Mouse (Mus musculus) limb, embryonic 15.5 days (tissue): ENCODE measurements around the gene Ptgds. TPM values are rescaled to one million over a fixed set of nuclear protein-coding genes. Genes with fewer than 3 reads are reported as not detected.

ENCODE experiments used
- ATAC-seq: fragments of 200-750 bp; cut with Nextera tagmentation; 2 replicates; pipeline ENCODE4 v1.8.0; 2017; ENCODE audit warnings: low read depth, moderate TSS enrichment; ENCODE audit not compliant: insufficient number of reproducible peaks, low FRiP score, low TSS enrichment
- H3K27ac ChIP-seq: fragments of 300-500 bp; sonication (generic); 2 replicates; pipeline ENCODE4 v1.5.1; 2015; ENCODE audit warnings: moderate library complexity, mild to moderate bottlenecking, inconsistent platforms
- H3K27me3 ChIP-seq: fragments of 300-500 bp; sonication (generic); 2 replicates; pipeline ENCODE4 v1.6.1; 2015; ENCODE audit warnings: inconsistent platforms
- H3K36me3 ChIP-seq: fragments of 300-500 bp; sonication (generic); 2 replicates; pipeline ENCODE4 v1.6.1; 2015; ENCODE audit warnings: inconsistent platforms
- H3K4me1 ChIP-seq: fragments of 300-500 bp; sonication (generic); 2 replicates; pipeline ENCODE4 v1.6.1; 2015; ENCODE audit warnings: inconsistent platforms
- H3K4me2 ChIP-seq: fragments of 300-500 bp; sonication (generic); 2 replicates; pipeline ENCODE4 v1.6.1; 2015; ENCODE audit warnings: mild to moderate bottlenecking, inconsistent platforms
- H3K4me3 ChIP-seq: fragments of 300-500 bp; sonication (generic); 2 replicates; pipeline ENCODE4 v1.5.1; 2015; ENCODE audit warnings: mild to moderate bottlenecking, inconsistent platforms
- H3K9ac ChIP-seq: fragments of 300-500 bp; sonication (generic); 2 replicates; pipeline ENCODE4 v1.6.1; 2015; ENCODE audit warnings: inconsistent platforms
- H3K9me3 ChIP-seq: fragments of 300-500 bp; sonication (generic); 2 replicates; pipeline ENCODE4 v1.6.1; 2016; ENCODE audit warnings: inconsistent platforms
- WGBS: fragments of 180-500 bp; shearing (Covaris S2); methylation state at CpG from one replicate; pipeline ENCODE4 v1.1.7; 2015; 5-methylcytosine and 5-hydroxymethylcytosine counted together
- microRNA-seq: library from miRNA; unstranded; fragments of <30 nt; microRNA quantifications from one replicate; pipeline ENCODE4, GENCODE M21; 2016
- polyA plus RNA-seq: library from polyadenylated mRNA; unstranded; fragments of >200 nt; fragmentation: Nextera tagmentation; extraction: Ambion mirVana; gene quantifications from 2 replicates; pipeline ENCODE4 v1.2.1, GENCODE M21; 2015

The Ptgds gene
- polyA plus RNA-seq, 1 experiment from 2014 or later = 4.1 TPM

GRCm38 (mm10) chr2:25417426-25417825 lies 52.4 kb downstream of the Ptgds start:
- Histone ChIP-seq H3K4me2 (no peak overlapping the region), H3K36me3 (no peaks in the 10 kb centered on the region), H3K27ac (no peak overlapping the region), H3K9me3 (no peaks in the 10 kb centered on the region), H3K27me3 (0 out of 2 replicates have a peak, but pooled peaks cover 3% of the 10 kb centered on the region), H3K4me3 (no peak overlapping the region), H3K4me1 (no peaks in the 10 kb centered on the region), H3K9ac (no peak overlapping the region)
- no peak for ATAC-seq
- WGBS = 34% methylated on average over 3 of the region's 3 CpGs

Small RNA genes lying within 50 kb of the gene (microRNA-seq; reads per million reads assigned to microRNA genes)
- gene Mir3087 = not detected

Other genes starting within 250 kb of the Ptgds start
- 554 and 617 TPM in 2 replicates for gene Tubb4b, start 245.3 kb downstream of the Ptgds start, polyA plus RNA-seq
- gene Slc34a3, start 235.7 kb downstream of the Ptgds start, polyA plus RNA-seq = not detected in 2 replicates
- 0.57 and 0.58 TPM in 2 replicates for gene Rnf224, start 233.3 kb downstream of the Ptgds start, polyA plus RNA-seq
- 16.9 and 17.5 TPM in 2 replicates for gene Rnf208, start 227.8 kb downstream of the Ptgds start, polyA plus RNA-seq
- 83.9 and 100 TPM in 2 replicates for gene Cysrt1, start 227.6 kb downstream of the Ptgds start, polyA plus RNA-seq
- 10.2 and 10.4 TPM in 2 replicates for gene AL732309.1, start 223.2 kb downstream of the Ptgds start, polyA plus RNA-seq
- 21.4 and 24.2 TPM in 2 replicates for gene Tmem203, start 214.6 kb downstream of the Ptgds start, polyA plus RNA-seq
- gene Tprn, start 207.4 kb downstream of the Ptgds start, polyA plus RNA-seq = 8.5 and 8.6 TPM in 2 replicates
- 241 and 244 TPM in 2 replicates for gene Ssna1, start 197.6 kb downstream of the Ptgds start, polyA plus RNA-seq
- 136 and 140 TPM in 2 replicates for gene Anapc2, start 197.6 kb downstream of the Ptgds start, polyA plus RNA-seq
- gene Tmem210, start 181.9 kb downstream of the Ptgds start, polyA plus RNA-seq = not detected in 2 replicates
- 0.61 and 0.92 TPM in 2 replicates for gene Lrrc26, start 180.1 kb downstream of the Ptgds start, polyA plus RNA-seq
- 0.71 and 0.87 TPM in 2 replicates for gene Grin1, start 150.9 kb downstream of the Ptgds start, polyA plus RNA-seq
- gene Man1b1, start 137.7 kb downstream of the Ptgds start, polyA plus RNA-seq = 47.0 and 55.8 TPM in 2 replicates
- gene Dpp7, start 113.7 kb downstream of the Ptgds start, polyA plus RNA-seq = 24.0 and 25.1 TPM in 2 replicates
- gene Uap1l1, start 104.4 kb downstream of the Ptgds start, polyA plus RNA-seq = 16.9 and 23.6 TPM in 2 replicates
- gene Sapcd2, start 97.7 kb downstream of the Ptgds start, polyA plus RNA-seq = 30.5 and 31.9 TPM in 2 replicates
- gene Entpd2, start 74.2 kb downstream of the Ptgds start, polyA plus RNA-seq = 4.2 and 11.7 TPM in 2 replicates
- 51.7 and 54.3 TPM in 2 replicates for gene Npdc1, start 70.7 kb downstream of the Ptgds start, polyA plus RNA-seq
- gene Fut7, start 46.8 kb downstream of the Ptgds start, polyA plus RNA-seq = 0.18 TPM in 1 of 2 replicates, not detected in the other
- 4.2 and 5.9 TPM in 2 replicates for gene Abca2, start 41.3 kb downstream of the Ptgds start, polyA plus RNA-seq
- gene Clic3, start 13.2 kb downstream of the Ptgds start, polyA plus RNA-seq = 99.3 and 111 TPM in 2 replicates
- gene Paxx, start 9.0 kb downstream of the Ptgds start, polyA plus RNA-seq = 49.9 and 56.9 TPM in 2 replicates
- gene Lcn12, start 23.9 kb upstream of the Ptgds start, polyA plus RNA-seq = not detected in 2 replicates
- gene Fbxw5, start 30.7 kb upstream of the Ptgds start, polyA plus RNA-seq = 73.0 and 81.4 TPM in 2 replicates
- gene C8g, start 31.7 kb upstream of the Ptgds start, polyA plus RNA-seq = 4.6 and 5.6 TPM in 2 replicates
- gene Traf2, start 76.9 kb upstream of the Ptgds start, polyA plus RNA-seq = 34.4 and 35.7 TPM in 2 replicates
- 388 and 396 TPM in 2 replicates for gene Edf1, start 87.8 kb upstream of the Ptgds start, polyA plus RNA-seq
- 0.81 and 6.0 TPM in 2 replicates for gene Mamdc4, start 104.8 kb upstream of the Ptgds start, polyA plus RNA-seq
- 129 and 139 TPM in 2 replicates for gene Phpt1, start 105.2 kb upstream of the Ptgds start, polyA plus RNA-seq
- 0.29 and 0.44 TPM in 2 replicates for gene Ajm1, start 111.7 kb upstream of the Ptgds start, polyA plus RNA-seq
- 73.6 and 74.9 TPM in 2 replicates for gene Rabl6, start 138.5 kb upstream of the Ptgds start, polyA plus RNA-seq
- 0.12 and 0.14 TPM in 2 replicates for gene Ccdc183, start 147.6 kb upstream of the Ptgds start, polyA plus RNA-seq
- 27.3 and 28.7 TPM in 2 replicates for gene Tmem141, start 152.0 kb upstream of the Ptgds start, polyA plus RNA-seq
- 2.7 and 3.7 TPM in 2 replicates for gene Fcna, start 158.0 kb upstream of the Ptgds start, polyA plus RNA-seq
- not detected in 2 replicates for gene Lcn8, start 183.1 kb upstream of the Ptgds start, polyA plus RNA-seq
- not detected in 2 replicates for gene Lcn5, start 187.9 kb upstream of the Ptgds start, polyA plus RNA-seq
- not detected in 2 replicates for gene Lcn6, start 206.7 kb upstream of the Ptgds start, polyA plus RNA-seq
- gene Lcn10, start 212.7 kb upstream of the Ptgds start, polyA plus RNA-seq = not detected in 2 replicates
- gene Obp2a, start 230.0 kb upstream of the Ptgds start, polyA plus RNA-seq = not detected in 2 replicates
- gene Bmyc, start 236.7 kb upstream of the Ptgds start, polyA plus RNA-seq = 92.0 and 94.5 TPM in 2 replicates